Mouse (Mus musculus): ENCODE data around the gene Slc29a2. TPM values are rescaled to one million over a fixed set of nuclear protein-coding genes. Genes with fewer than 3 reads are reported as not detected.

Gene Slc29a2
- polyA plus RNA-seq, 1 experiment from 2014 or later: 15.4 TPM

DNA sequence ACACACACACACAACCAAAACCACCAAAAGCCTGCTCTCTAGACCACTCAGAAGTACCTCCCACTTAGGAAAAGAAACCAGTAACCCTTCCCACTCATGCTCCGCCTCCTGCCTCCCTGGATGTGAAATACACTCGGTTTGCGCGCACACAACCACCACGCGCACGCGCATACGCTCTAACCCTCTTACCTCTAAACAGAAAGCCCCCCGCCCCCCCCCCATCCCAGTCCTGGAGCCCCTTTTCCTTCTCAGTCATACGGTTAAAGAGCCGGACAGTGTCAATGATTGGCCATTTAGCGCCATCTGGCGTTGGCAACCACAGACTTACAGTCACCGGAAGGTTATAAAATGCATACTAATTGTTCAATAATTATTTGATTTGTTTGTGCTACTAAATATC is 49.4 kb downstream of the Slc29a2 start:
- no peaks in the 10 kb centered on the region for H3K9me3 ChIP-seq
- peak overlapping the region; percentile 83 for H3K4me2 ChIP-seq
- no peak overlapping the region for H3K9ac ChIP-seq
- peaks cover 13% of the 10 kb centered on the region for H3K27me3 ChIP-seq
- 2% methylated on average over 15 of the region's 15 CpGs for WGBS
- H3K27ac ChIP-seq (replicated peaks): 0 out of 2 replicates have a peak overlapping the region, but pooled peaks have one; percentile 0
- H3K36me3 ChIP-seq: no peaks in the 10 kb centered on the region
- H3K4me3 ChIP-seq: peak overlapping the region; percentile 44
- H3K4me1 ChIP-seq (replicated peaks): peaks cover 32% of the 10 kb centered on the region
- ATAC-seq (ENCODE audit: low FRiP score, low read depth): no peak

DNA sequence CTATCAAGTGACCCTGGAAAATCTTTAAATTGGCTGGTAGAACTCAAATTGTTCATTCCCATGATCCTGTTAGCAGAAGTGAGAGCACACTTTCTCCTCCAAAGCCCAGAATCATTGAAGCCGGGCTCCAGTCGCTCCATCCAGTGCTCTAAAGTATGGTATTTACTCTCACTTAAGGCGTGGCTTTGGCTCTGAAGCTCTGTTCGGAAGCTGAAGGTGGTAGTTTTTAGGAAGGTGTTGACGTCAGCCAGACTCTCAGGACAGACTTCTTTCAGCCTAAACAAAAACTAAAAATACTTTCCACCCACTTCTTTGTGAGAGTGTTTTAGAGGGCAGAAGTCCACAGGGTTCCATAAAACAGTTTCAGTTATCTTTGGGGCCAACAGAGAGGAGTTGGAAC is 49.9 kb downstream of the Slc29a2 start:
- H3K27ac ChIP-seq (replicated peaks): no peak overlapping the region
- H3K4me1 ChIP-seq (replicated peaks): peaks cover 28% of the 10 kb centered on the region
- H3K36me3 ChIP-seq: no peaks in the 10 kb centered on the region
- no peak overlapping the region for H3K4me2 ChIP-seq
- no peak overlapping the region for H3K9ac ChIP-seq
- no peak overlapping the region for H3K4me3 ChIP-seq
- ATAC-seq (ENCODE audit: low FRiP score, low read depth): no peak
- H3K27me3 ChIP-seq: peaks cover 13% of the 10 kb centered on the region
- H3K9me3 ChIP-seq: no peaks in the 10 kb centered on the region
- 49% methylated on average over 5 of the region's 5 CpGs for WGBS

DNA sequence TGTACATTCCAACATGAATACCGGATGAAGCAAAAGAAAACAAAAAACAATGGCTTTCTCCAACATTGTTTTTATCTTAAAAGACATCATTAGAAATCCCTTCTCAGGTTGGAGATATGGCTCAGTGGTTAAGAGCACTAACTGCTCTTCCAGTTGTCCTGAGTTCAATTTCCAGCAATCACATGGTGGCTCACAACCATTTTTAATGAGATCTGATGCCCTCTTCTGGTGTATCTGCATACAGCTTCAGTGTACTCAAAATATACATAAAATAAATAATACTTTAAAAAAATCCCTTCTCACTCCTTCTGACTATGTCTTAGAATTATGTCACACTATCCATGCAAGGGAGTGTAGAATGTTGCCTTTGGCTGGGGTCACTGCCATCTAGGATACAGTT is 55.6 kb downstream of the Slc29a2 start:
- Histone ChIP-seq H3K4me1 (replicated peaks) (peaks cover 8% of the 10 kb centered on the region; the same call in 1 of the 2 replicates), H3K4me2 (no peak overlapping the region), H3K4me3 (no peak overlapping the region), H3K27ac (replicated peaks) (no peak overlapping the region), H3K9me3 (no peaks in the 10 kb centered on the region), H3K36me3 (peaks cover 7% of the 10 kb centered on the region; the same call in 1 of the 2 replicates), H3K27me3 (peaks cover 48% of the 10 kb centered on the region), H3K9ac (no peak overlapping the region)
- 91% methylated on average over 1 of the region's 1 CpGs for WGBS
- ATAC-seq (ENCODE audit: low FRiP score, low read depth): no peak

Other genes with a start within 250 kb of the Slc29a2 start
- gene Rbm4, start 230.0 kb upstream of the Slc29a2 start, polyA plus RNA-seq (2015; fragmentation: Nextera tagmentation; extraction: Ambion mirVana): 72.3 and 87.5 TPM in 2 replicates
- 22.9 and 23.9 TPM in 2 replicates for gene Gm21992, start 212.2 kb upstream of the Slc29a2 start, polyA plus RNA-seq (2015; fragmentation: Nextera tagmentation; extraction: Ambion mirVana)
- 62.4 and 64.8 TPM in 2 replicates for gene Rbm14, start 212.2 kb upstream of the Slc29a2 start, polyA plus RNA-seq (2015; fragmentation: Nextera tagmentation; extraction: Ambion mirVana)
- 40.8 and 41.4 TPM in 2 replicates for gene Ccs, start 184.5 kb upstream of the Slc29a2 start, polyA plus RNA-seq (2015; fragmentation: Nextera tagmentation; extraction: Ambion mirVana)
- 0.55 and 0.73 TPM in 2 replicates for gene Ccdc87, start 184.5 kb upstream of the Slc29a2 start, polyA plus RNA-seq (2015; fragmentation: Nextera tagmentation; extraction: Ambion mirVana)
- 76.5 and 78.7 TPM in 2 replicates for gene Ctsf, start 168.7 kb upstream of the Slc29a2 start, polyA plus RNA-seq (2015; fragmentation: Nextera tagmentation; extraction: Ambion mirVana)
- gene Actn3, start 146.0 kb upstream of the Slc29a2 start, polyA plus RNA-seq (2015; fragmentation: Nextera tagmentation; extraction: Ambion mirVana): 1.6 and 2.3 TPM in 2 replicates
- 23.3 and 24.1 TPM in 2 replicates for gene Zdhhc24, start 145.2 kb upstream of the Slc29a2 start, polyA plus RNA-seq (2015; fragmentation: Nextera tagmentation; extraction: Ambion mirVana)
- 8.5 and 10.3 TPM in 2 replicates for gene Bbs1, start 117.2 kb upstream of the Slc29a2 start, polyA plus RNA-seq (2015; fragmentation: Nextera tagmentation; extraction: Ambion mirVana)
- gene Dpp3, start 95.6 kb upstream of the Slc29a2 start, polyA plus RNA-seq (2015; fragmentation: Nextera tagmentation; extraction: Ambion mirVana): 106 and 108 TPM in 2 replicates
- 13.3 and 13.7 TPM in 2 replicates for gene Peli3, start 80.7 kb upstream of the Slc29a2 start, polyA plus RNA-seq (2015; fragmentation: Nextera tagmentation; extraction: Ambion mirVana)
- gene Mrpl11, start 61.7 kb upstream of the Slc29a2 start, polyA plus RNA-seq (2015; fragmentation: Nextera tagmentation; extraction: Ambion mirVana): 95.7 and 101 TPM in 2 replicates
- gene Npas4, start 33.5 kb upstream of the Slc29a2 start, polyA plus RNA-seq (2015; fragmentation: Nextera tagmentation; extraction: Ambion mirVana): 0.31 and 0.51 TPM in 2 replicates
- gene B4gat1, start 15.0 kb downstream of the Slc29a2 start, polyA plus RNA-seq (2015; fragmentation: Nextera tagmentation; extraction: Ambion mirVana): 93.1 and 97.9 TPM in 2 replicates
- gene AC124502.3, start 15.0 kb downstream of the Slc29a2 start, polyA plus RNA-seq (2015; fragmentation: Nextera tagmentation; extraction: Ambion mirVana): 2.7 and 5.1 TPM in 2 replicates
- 30.7 and 31.7 TPM in 2 replicates for gene Brms1, start 17.5 kb downstream of the Slc29a2 start, polyA plus RNA-seq (2015; fragmentation: Nextera tagmentation; extraction: Ambion mirVana)
- gene Rin1, start 26.6 kb downstream of the Slc29a2 start, polyA plus RNA-seq (2015; fragmentation: Nextera tagmentation; extraction: Ambion mirVana): 0.79 and 1.1 TPM in 2 replicates
- gene Cd248, start 44.2 kb downstream of the Slc29a2 start, polyA plus RNA-seq (2015; fragmentation: Nextera tagmentation; extraction: Ambion mirVana): 19.8 and 22.0 TPM in 2 replicates
- gene Tmem151a, start 61.7 kb downstream of the Slc29a2 start, polyA plus RNA-seq (2015; fragmentation: Nextera tagmentation; extraction: Ambion mirVana): 28.3 and 34.0 TPM in 2 replicates
- 55.8 and 64.0 TPM in 2 replicates for gene Yif1a, start 64.7 kb downstream of the Slc29a2 start, polyA plus RNA-seq (2015; fragmentation: Nextera tagmentation; extraction: Ambion mirVana)
- gene Cnih2, start 74.7 kb downstream of the Slc29a2 start, polyA plus RNA-seq (2015; fragmentation: Nextera tagmentation; extraction: Ambion mirVana): 364 and 435 TPM in 2 replicates
- 210 and 222 TPM in 2 replicates for gene Rab1b, start 83.2 kb downstream of the Slc29a2 start, polyA plus RNA-seq (2015; fragmentation: Nextera tagmentation; extraction: Ambion mirVana)
- 76.9 and 90.2 TPM in 2 replicates for gene Klc2, start 94.7 kb downstream of the Slc29a2 start, polyA plus RNA-seq (2015; fragmentation: Nextera tagmentation; extraction: Ambion mirVana)
- gene Pacs1, start 249.3 kb downstream of the Slc29a2 start, polyA plus RNA-seq (2015; fragmentation: Nextera tagmentation; extraction: Ambion mirVana): 47.4 and 58.3 TPM in 2 replicates